ENCODE assay signal across 14 mouse cellular contexts in the genomic region with DNA sequence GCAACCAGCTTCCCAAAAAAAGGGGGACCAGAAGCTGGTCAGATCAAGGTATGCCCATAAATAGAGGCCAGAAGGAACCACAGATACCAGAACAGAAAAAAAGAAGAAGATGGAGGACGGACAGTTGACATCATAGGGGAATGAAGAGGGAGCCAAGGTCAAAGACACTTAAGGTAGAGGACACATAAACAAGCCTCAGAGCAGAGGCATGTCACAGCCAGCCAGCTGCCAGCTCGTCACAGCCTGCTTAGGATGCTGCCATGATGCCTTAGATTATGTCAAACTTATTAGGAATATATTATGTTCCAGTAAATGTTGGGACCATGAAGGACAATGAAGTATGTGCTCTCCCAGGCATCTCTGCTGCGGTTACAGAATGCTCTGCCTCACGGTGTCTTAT.
"Had no signal": no experiment of that assay in that cellular context is flagged by ENCODE, and none has a peak within 500 bp of the region (broad histone marks: within the 10 kb centered on the region; RNA-seq: fewer than 3 reads in every experiment).

No protein-coding gene starts in this region.

- H3K27ac ChIP-seq: kidney, postnatal 0 days; limb, embryonic 15.5 days; liver, embryonic 12.5 days; midbrain, embryonic 10.5 days; stomach, postnatal 0 days had no signal

- H3K4me3 ChIP-seq: limb, embryonic 15.5 days; liver, embryonic 12.5 days; midbrain, embryonic 10.5 days had no signal

- ATAC-seq: liver, embryonic 12.5 days; midbrain, embryonic 16.5 days had no signal

- H3K27me3 ChIP-seq: limb, embryonic 15.5 days; liver, embryonic 12.5 days had no signal

- DNase-seq: kidney, postnatal 36 days; layer of hippocampus, adult 9-11 months; layer of hippocampus, postnatal 36 days; lung, embryonic 14.5 days; lung, postnatal 10 days; lung, postnatal 4 days; right cerebral cortex, adult 18-20 months; right cerebral cortex, postnatal 25 days had no signal

- H3K4me2 ChIP-seq: limb, embryonic 15.5 days; liver, embryonic 12.5 days; lung, embryonic 14.5 days had no signal

- H3K9me3 ChIP-seq: limb, embryonic 15.5 days; liver, embryonic 12.5 days had no signal

- H3K36me3 ChIP-seq: liver, embryonic 12.5 days had no signal

- H3K9ac ChIP-seq: limb, embryonic 15.5 days; liver, embryonic 12.5 days; lung, embryonic 14.5 days had no signal
